Mouse (Mus musculus): ENCODE results near the gene Syn1. TPM values are rescaled to one million over a fixed set of nuclear protein-coding genes. Genes with fewer than 3 reads are reported as not detected.

Syn1 gene
- total RNA-seq (2014; fragmentation: Nextera tagmentation) (not detected in 2 replicates), total RNA-seq (2017) (0.46 TPM in 1 of 2 replicates, not detected in the other)

GRCm38 (mm10) chrX:20920844-20921364 lies at the start of gene Syn1:
Gene Syn1, minus strand, starts transcription at chrX:20921004.
- ATAC-seq (replicated peaks; ENCODE audit: low FRiP score, low TSS enrichment, poor library complexity, severe bottlenecking), result peak; percentile 93

DNA sequence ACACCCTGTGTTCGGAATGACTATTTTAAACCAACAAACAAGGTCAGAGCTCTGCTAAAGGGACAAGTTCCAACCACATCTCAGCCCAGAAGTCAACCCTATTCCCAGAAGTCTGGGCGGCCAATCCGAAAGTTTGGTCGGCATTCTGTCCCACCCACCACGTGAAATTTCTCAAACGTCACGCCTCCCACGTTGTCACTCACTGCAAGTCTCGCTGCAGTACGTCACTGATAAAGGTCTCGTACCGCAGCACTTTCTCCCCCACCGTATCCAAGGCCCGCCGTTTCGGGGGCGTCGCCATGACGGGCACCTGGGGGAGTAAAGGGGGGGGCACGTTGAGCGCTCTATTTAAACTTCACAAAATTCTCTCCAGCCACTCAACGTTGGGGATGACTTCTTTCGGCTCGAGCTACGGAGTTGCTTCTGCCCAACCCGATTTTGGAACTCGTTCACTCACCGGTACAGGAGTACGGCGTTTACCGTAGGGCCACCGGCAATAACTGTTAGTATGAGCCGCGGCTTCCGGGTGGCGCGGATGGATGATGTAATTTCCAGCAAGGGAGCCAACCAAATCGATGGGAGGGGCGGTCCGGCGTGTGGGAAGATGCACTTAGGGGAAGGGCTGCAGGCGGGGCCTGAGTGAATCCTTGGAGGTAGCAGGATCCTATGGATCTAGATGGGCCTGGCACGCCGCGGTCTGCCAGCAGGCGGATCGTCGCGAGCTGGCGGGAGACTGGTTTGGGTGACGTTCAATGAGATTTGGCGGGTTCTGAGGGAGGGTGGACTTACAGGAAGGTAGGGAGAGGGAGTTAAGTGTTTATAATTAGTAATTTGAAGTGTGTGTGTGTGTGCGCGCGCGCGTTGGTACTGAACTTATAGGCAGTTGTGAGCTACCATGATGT lies 40.9 kb upstream of the Syn1 start, which contains the start of gene Uxt:
Uxt (minus strand) TSS at position 541 of the 902 bp plus-strand sequence.
- ATAC-seq (replicated peaks; ENCODE audit: low FRiP score, low TSS enrichment, poor library complexity, severe bottlenecking), result peak; percentile 98

- peak; percentile 99 for ATAC-seq (replicated peaks; ENCODE audit: low FRiP score, low TSS enrichment, poor library complexity, severe bottlenecking)
These were observed 29.5 kb upstream of the Syn1 start, which contains the start of gene Elk1 for GRCm38 (mm10) chrX:20950191-20950880. Gene Elk1, minus strand, starts transcription at chrX:20950608.

- ATAC-seq (replicated peaks; ENCODE audit: low FRiP score, low TSS enrichment, poor library complexity, severe bottlenecking), result no peak
These were observed 25.3 kb upstream of the Syn1 start for GRCm38 (mm10) chrX:20946055-20946454.

- no peak for ATAC-seq (replicated peaks; ENCODE audit: low FRiP score, low TSS enrichment, poor library complexity, severe bottlenecking)
These were observed 11.2 kb upstream of the Syn1 start for GRCm38 (mm10) chrX:20931963-20932362.

DNA sequence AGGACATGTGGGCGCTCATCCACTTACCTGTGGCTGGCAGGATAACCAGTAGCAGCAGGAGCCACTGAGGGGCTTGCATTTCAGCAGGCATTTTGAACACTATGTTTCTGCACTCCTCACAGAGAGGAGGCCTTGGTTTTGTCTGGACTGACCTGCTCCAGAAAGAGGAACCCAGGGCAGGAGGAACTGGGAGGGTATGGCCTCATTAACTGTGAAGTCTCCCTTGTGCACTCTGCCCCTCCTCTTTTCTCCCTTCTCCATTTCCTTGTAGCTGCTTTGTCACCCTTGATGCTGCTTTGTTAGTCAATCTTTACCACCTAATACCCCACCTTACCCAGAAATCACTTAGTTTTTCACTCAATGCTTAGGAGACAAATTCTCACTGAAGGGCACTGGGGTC lies 10.6 kb upstream of the Syn1 start, which contains the start of gene Cfp:
Cfp (minus strand) TSS at position 192 of the 400 bp plus-strand sequence.
- no peak for ATAC-seq (replicated peaks; ENCODE audit: low FRiP score, low TSS enrichment, poor library complexity, severe bottlenecking)

- no peak for ATAC-seq (replicated peaks; ENCODE audit: low FRiP score, low TSS enrichment, poor library complexity, severe bottlenecking)
These were observed 9.1 kb upstream of the Syn1 start for GRCm38 (mm10) chrX:20929859-20930258.

DNA sequence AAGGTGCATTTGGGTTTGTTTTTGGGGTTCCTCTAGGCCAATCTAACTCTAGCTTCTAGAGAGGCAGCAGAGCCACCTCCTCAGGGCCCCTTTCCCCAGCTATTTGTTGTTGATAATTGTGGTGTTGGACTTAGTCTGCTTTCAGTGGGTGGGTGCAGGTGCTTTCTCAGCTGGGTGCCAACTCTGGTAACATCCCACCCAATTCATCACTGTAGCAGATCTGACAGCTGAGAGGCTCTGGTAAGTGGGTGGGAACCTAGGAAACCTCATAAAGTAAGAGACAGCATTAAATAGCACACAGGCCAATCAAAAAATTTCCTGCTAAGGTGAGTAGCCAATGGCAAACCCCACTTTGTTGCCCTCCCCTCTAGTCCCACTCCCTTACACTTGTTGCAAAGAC lies 4.2 kb upstream of the Syn1 start:
- ATAC-seq (replicated peaks; ENCODE audit: low FRiP score, low TSS enrichment, poor library complexity, severe bottlenecking), result no peak

- no peak for ATAC-seq (replicated peaks; ENCODE audit: low FRiP score, low TSS enrichment, poor library complexity, severe bottlenecking)
These were observed 2.7 kb upstream of the Syn1 start for GRCm38 (mm10) chrX:20923506-20923905.

- ATAC-seq (replicated peaks; ENCODE audit: low FRiP score, low TSS enrichment, poor library complexity, severe bottlenecking), result no peak
These were observed 562 bp upstream of the Syn1 start for GRCm38 (mm10) chrX:20921366-20921765.

GRCm38 (mm10) chrX:20920249-20920843 lies 458 bp downstream of the Syn1 start:
- no peak for ATAC-seq (replicated peaks; ENCODE audit: low FRiP score, low TSS enrichment, poor library complexity, severe bottlenecking)

GRCm38 (mm10) chrX:20915075-20915474 lies 5.7 kb downstream of the Syn1 start:
- ATAC-seq (replicated peaks; ENCODE audit: low FRiP score, low TSS enrichment, poor library complexity, severe bottlenecking), result no peak

DNA sequence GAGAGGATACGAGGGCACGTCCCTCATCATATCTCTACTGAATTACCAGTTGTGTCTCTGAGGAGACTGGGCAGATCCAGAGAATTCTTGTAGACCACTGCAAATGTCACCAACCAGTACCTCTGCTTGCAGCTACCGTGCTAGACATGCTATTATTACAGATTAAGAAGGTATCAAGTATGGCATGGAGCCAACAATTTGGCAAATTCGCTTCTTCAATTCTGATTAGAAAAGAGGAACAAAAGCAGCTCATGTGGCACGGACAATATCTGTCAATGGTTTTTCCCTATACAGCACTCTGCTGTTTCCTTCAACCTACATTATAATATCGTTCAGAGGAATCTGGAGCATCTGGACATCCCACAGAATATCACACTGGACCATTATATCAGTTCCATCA lies 7.1 kb downstream of the Syn1 start:
- ATAC-seq (replicated peaks; ENCODE audit: low FRiP score, low TSS enrichment, poor library complexity, severe bottlenecking), result no peak

GRCm38 (mm10) chrX:20910074-20910473 lies 10.7 kb downstream of the Syn1 start:
- ATAC-seq (replicated peaks; ENCODE audit: low FRiP score, low TSS enrichment, poor library complexity, severe bottlenecking), result peak; percentile 70; the same call in 1 of the 2 replicates

GRCm38 (mm10) chrX:20875241-20875640 lies 45.6 kb downstream of the Syn1 start:
- ATAC-seq (replicated peaks; ENCODE audit: low FRiP score, low TSS enrichment, poor library complexity, severe bottlenecking), result no peak

DNA sequence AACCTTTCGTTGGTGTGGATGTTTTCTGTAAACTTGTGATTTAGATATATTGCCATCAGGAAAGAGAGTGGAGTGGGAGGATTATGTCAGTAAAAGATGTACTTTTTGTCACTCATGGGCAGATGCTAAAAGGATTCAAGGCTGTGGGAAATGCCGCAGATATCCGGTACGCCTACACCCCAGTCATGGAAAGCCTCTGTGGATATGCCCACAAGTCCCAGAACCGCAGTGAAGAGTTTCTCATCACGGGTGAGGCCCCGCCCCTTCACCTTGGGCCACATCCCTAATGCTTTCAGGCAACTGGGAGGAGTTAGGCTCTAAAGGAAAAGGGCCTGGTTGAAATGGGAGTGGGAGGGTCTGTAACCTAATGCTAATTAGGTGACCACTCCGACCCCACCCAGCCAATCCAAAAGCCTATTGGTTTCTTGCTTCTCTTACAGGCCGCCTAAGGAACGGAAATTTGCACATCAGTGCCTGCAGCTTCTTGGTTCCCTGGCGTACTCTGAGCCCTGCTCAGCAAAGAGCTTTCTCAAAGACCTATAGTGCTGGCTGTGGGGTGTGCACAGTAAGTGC lies 47.8 kb downstream of the Syn1 start:
- no peak for ATAC-seq (replicated peaks; ENCODE audit: low FRiP score, low TSS enrichment, poor library complexity, severe bottlenecking)

DNA sequence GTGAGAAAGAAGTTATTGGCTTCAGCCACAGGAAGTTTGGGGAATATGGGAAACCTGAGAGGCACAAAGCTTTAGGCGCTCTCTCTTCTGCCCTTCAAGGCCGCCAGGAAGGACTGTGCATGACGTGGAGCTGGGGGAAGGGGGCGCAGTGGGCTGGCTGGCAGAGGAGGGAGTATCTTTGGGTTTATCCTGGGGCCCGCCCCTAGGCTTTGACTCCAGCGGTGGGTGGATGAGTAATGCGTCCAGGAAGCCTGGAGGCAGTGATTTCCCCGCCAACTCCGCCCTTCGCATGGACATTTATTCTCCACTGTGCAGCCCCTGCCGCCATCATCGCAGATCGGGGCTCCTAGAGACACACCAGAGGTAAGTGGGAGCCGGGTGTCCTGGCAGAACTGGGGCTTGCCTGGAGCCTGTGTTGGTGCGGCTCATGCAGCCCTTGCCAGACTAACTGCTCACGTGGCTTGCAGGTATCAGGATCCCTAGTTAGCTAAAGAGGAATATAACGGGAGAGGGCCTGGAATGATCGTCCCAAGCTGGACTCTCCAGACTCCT lies 50.8 kb downstream of the Syn1 start, which contains the start of gene Timp1:
Timp1 (plus strand) TSS at position 205 of the 552 bp plus-strand sequence.
- ATAC-seq (replicated peaks; ENCODE audit: low FRiP score, low TSS enrichment, poor library complexity, severe bottlenecking), result no peak

GRCm38 (mm10) chrX:20869203-20869602 lies 51.6 kb downstream of the Syn1 start:
- no peak for ATAC-seq (replicated peaks; ENCODE audit: low FRiP score, low TSS enrichment, poor library complexity, severe bottlenecking)

DNA sequence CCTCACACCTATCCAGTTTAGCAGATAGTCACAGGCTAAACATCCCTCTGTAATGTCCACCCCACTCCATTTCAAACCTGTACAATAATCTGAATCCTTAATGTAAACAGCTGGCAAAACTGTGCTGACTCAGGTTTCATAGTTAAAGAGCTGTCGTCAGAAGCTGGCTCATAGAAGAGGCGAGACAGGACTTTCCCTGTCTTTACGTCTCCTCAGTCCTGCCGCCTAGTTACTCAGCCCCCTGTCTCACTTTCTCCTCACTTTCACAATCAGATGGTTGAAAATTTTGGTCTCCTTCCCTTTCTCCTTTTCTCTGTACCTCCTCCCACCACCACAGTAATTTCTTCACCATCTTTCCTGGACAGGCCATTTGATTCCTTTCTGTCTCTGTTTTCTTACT lies 52.7 kb downstream of the Syn1 start:
- no peak for ATAC-seq (replicated peaks; ENCODE audit: low FRiP score, low TSS enrichment, poor library complexity, severe bottlenecking)

Measured in megakaryocyte-erythroid progenitor cell, adult 5-6 weeks (primary cell).